Mouse (Mus musculus) brain, embryonic 14.5 days (tissue): ENCODE data around the gene Vmn1r72. TPM values are rescaled to one million over a fixed set of nuclear protein-coding genes. Genes with fewer than 3 reads are reported as not detected.
"Not testable (repeated sequence)": the region's sequence is repeated elsewhere in the genome, so short reads cannot be mapped to it uniquely, and the experiment has no call there.

Source experiments
- DNase-seq: peaks from one replicate; pipeline ENCODE4 v3.0.0-alpha.2; 2011; ENCODE audit warnings: low read depth
- polyA plus RNA-seq: library from polyadenylated mRNA; depleted of rRNA; stranded (reverse); fragments of >200 nt; gene quantifications from 2 replicates; pipeline ENCODE4 v1.2.3, GENCODE M21; 2012; rRNA removed

The Vmn1r72 gene
- not detected in 2 replicates for polyA plus RNA-seq

DNA sequence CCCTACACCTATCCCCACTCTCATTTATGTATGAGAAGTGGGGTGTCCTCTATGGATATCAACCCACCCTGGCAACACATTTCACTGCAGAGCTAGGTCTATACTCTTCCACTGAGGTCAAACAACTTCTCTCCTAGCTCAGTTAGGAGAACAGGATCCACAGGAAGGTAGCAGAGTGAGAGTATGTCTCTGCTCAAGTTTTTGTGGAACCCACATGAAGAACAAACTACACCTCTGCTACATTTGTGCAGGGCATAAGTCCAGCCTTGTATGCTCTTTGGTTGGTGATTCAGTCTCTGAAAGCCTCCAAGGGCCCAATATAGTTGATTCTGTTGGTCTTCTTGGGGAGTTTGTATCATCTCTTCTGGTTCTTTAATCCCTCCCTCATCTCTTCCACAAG lies at the start of gene Vmn1r72:
TSS of gene Vmn1r72 (minus strand) at position 101 of the 400 bp plus-strand sequence.
- DNase-seq = not testable (repeated sequence)

DNA sequence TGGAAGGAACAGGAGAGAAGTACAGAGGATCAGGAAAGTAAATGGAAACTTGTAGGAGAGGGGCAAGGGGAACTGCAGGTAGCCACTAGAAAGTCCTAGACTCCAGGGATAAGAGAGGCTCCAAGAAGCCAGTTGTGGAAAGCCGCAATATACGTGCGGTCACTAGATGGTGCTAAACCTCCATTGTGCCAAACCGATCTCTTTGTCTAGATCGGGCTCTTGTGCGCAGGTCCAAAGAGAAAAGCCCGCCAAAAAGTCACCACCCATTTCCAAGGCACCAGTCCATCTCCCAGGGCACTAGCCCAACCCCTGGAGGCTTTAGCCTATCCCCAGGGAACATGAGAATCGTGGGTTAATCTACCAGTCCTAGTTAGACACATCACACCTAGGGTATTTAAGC lies 62.9 kb downstream of the Vmn1r72 start:
- DNase-seq = not testable (repeated sequence)

Other genes with a start within 250 kb of the Vmn1r72 start
- gene Zscan4-ps2, start 165.8 kb downstream of the Vmn1r72 start, polyA plus RNA-seq = not detected in 2 replicates
- gene Zscan4-ps3, start 70.8 kb downstream of the Vmn1r72 start, polyA plus RNA-seq = not detected in 2 replicates
- not detected in 2 replicates for gene Vmn1r73, start 50.1 kb upstream of the Vmn1r72 start, polyA plus RNA-seq
- gene Vmn1r74, start 153.8 kb upstream of the Vmn1r72 start, polyA plus RNA-seq = not detected in 2 replicates
- gene Vmn1r75, start 194.5 kb upstream of the Vmn1r72 start, polyA plus RNA-seq = not detected in 2 replicates